26 mouse cellular contexts compared by ENCODE assay signal in the genomic region with DNA sequence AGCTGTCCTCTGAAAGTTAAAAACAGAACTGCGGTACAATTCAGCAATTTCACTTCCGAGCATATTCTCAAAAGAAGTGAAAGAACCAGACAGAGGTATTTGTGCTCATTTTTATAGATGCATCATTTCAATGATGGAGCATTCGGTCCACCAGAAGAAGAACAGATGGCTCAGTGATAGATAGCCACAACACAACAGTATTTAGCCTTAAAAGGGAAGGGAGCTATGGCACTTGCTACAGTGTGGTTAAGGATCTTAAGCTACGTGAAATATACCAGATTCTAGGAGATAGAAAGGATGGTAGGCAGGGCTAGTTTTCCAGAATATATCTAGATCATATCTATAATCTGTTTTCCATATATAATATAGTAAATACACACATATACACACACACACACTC.
DNase-seq lines count a peak whose midpoint lies in the region; ATAC-seq and TF ChIP-seq lines count a peak whose summit lies in the region.
"Had no signal": no experiment of that assay in that cellular context is flagged by ENCODE, and none has a peak within 500 bp of the region (broad histone marks: within the 10 kb centered on the region; RNA-seq: fewer than 3 reads in every experiment).

No protein-coding gene starts in this region.

- no peak for TF ChIP-seq POLR2A in ES-Bruce4 (IDR thresholded peaks at IDR 0.05; ENCODE audit: insufficient read depth, low read length)
- TF ChIP-seq POLR2A in brain, embryonic 14.5 days (IDR thresholded peaks at IDR 0.05; ENCODE audit: borderline replicate concordance, extremely low read depth, insufficient read depth, insufficient read length, poor library complexity, severe bottlenecking) = no peak

- peak; percentile 74 for ATAC-seq in forebrain, postnatal 0 days
- ATAC-seq in forebrain, embryonic 11.5 days (replicated peaks; ENCODE audit: low FRiP score) = no peak
- no peak for ATAC-seq in midbrain, embryonic 15.5 days (replicated peaks)
- ATAC-seq: CD4-positive, CD25-positive, alpha-beta regulatory T cell, adult 4 months had no signal

- H3K9ac ChIP-seq in forebrain, postnatal 0 days = no peak overlapping the region
- H3K9ac ChIP-seq in forebrain, embryonic 11.5 days (ENCODE audit: low read length) = no peak overlapping the region
- peak overlapping the region; percentile 44; the same call in 1 of the 2 replicates for H3K9ac ChIP-seq in ES-Bruce4 (ENCODE audit: low read depth, poor library complexity, severe bottlenecking)
- H3K9ac ChIP-seq in midbrain, embryonic 15.5 days = no peak overlapping the region

- DNase-seq in forebrain, postnatal 0 days = peak; percentile 17
- DNase-seq in forebrain, embryonic 11.5 days (ENCODE audit: low spot score) = no peak
- DNase-seq in brain, embryonic 14.5 days (ENCODE audit: low read depth) = peak; percentile 26
- DNase-seq in lung, postnatal 14 days = no peak
- DNase-seq: adrenal gland, postnatal 10 days; adrenal gland, postnatal 36 days; cerebellum, adult 11-12 months; cerebellum, adult 8-10 months; cerebellum, postnatal 10 days; cerebellum, postnatal 36 days; gastrocnemius, adult 2 months; gastrocnemius, postnatal 14 days; heart, postnatal 36 days; kidney, adult 11 months had no signal

- no peak overlapping the region for H3K4me2 ChIP-seq in forebrain, postnatal 0 days (ENCODE audit: low read depth)
- no peak overlapping the region for H3K4me2 ChIP-seq in forebrain, embryonic 11.5 days (ENCODE audit: low read depth, low read length, severe bottlenecking)
- H3K4me2 ChIP-seq in midbrain, embryonic 15.5 days = no peak overlapping the region

- no peaks in the 10 kb centered on the region for H3K9me3 ChIP-seq in forebrain, postnatal 0 days (ENCODE audit: low read length)
- no peaks in the 10 kb centered on the region for H3K9me3 ChIP-seq in forebrain, embryonic 11.5 days (ENCODE audit: control insufficient read depth, low read length)
- no peaks in the 10 kb centered on the region for H3K9me3 ChIP-seq in ES-Bruce4 (replicated peaks; ENCODE audit: control insufficient read depth, insufficient read depth, low read length, poor library complexity, severe bottlenecking)
- H3K9me3 ChIP-seq in midbrain, embryonic 15.5 days = no peaks in the 10 kb centered on the region
- H3K9me3 ChIP-seq: embryonic facial prominence, embryonic 10.5 days; embryonic facial prominence, embryonic 13.5 days; G1E; heart, embryonic 12.5 days; heart, embryonic 15.5 days; hindbrain, embryonic 10.5 days; hindbrain, embryonic 13.5 days; intestine, embryonic 15.5 days had no signal

- H3K36me3 ChIP-seq in forebrain, postnatal 0 days (ENCODE audit: insufficient read depth) = no peaks in the 10 kb centered on the region
- H3K36me3 ChIP-seq in forebrain, embryonic 11.5 days (ENCODE audit: control insufficient read depth, insufficient read depth, low read length) = no peaks in the 10 kb centered on the region
- no peaks in the 10 kb centered on the region for H3K36me3 ChIP-seq in ES-Bruce4 (ENCODE audit: control insufficient read depth, insufficient read depth, low read length, poor library complexity, severe bottlenecking)
- no peaks in the 10 kb centered on the region for H3K36me3 ChIP-seq in midbrain, embryonic 15.5 days (replicated peaks)
- H3K36me3 ChIP-seq: embryonic facial prominence, embryonic 10.5 days; embryonic facial prominence, embryonic 13.5 days; G1E; heart, embryonic 12.5 days; heart, embryonic 15.5 days; hindbrain, embryonic 10.5 days; hindbrain, embryonic 13.5 days; intestine, embryonic 15.5 days had no signal

- no peak overlapping the region for H3K27ac ChIP-seq in forebrain, postnatal 0 days (ENCODE audit: low read depth, low read length)
- no peak overlapping the region for H3K27ac ChIP-seq in forebrain, embryonic 11.5 days (ENCODE audit: low read depth, low read length)
- peak overlapping the region; percentile 30; the same call in 1 of the 2 replicates for H3K27ac ChIP-seq in ES-Bruce4 (ENCODE audit: insufficient read depth, low read length)
- no peak overlapping the region for H3K27ac ChIP-seq in midbrain, embryonic 15.5 days
- H3K27ac ChIP-seq: embryonic facial prominence, embryonic 10.5 days; embryonic facial prominence, embryonic 13.5 days; heart, embryonic 15.5 days; hindbrain, embryonic 13.5 days had no signal

- H3K4me1 ChIP-seq in forebrain, postnatal 0 days (ENCODE audit: insufficient read depth) = no peaks in the 10 kb centered on the region
- H3K4me1 ChIP-seq in forebrain, embryonic 11.5 days (replicated peaks; ENCODE audit: control insufficient read depth, insufficient read depth, low read length) = no peaks in the 10 kb centered on the region; the same call in 1 of the 2 replicates
- peaks cover 6% of the 10 kb centered on the region for H3K4me1 ChIP-seq in ES-Bruce4 (ENCODE audit: control insufficient read depth, insufficient read depth, low read length)
- H3K4me1 ChIP-seq in midbrain, embryonic 15.5 days = peaks cover 7% of the 10 kb centered on the region

- TF ChIP-seq CTCF in forebrain, postnatal 0 days (IDR thresholded peaks at IDR 0.05; ENCODE audit: low read depth) = no peak
- TF ChIP-seq CTCF in ES-Bruce4 (IDR thresholded peaks at IDR 0.05; ENCODE audit: low read depth, low read length) = no peak
- no peak for TF ChIP-seq CTCF in brain, embryonic 14.5 days (IDR thresholded peaks at IDR 0.05; ENCODE audit: borderline replicate concordance, extremely low read depth, insufficient read depth, insufficient read length)

- no peaks in the 10 kb centered on the region for H3K27me3 ChIP-seq in forebrain, postnatal 0 days (ENCODE audit: insufficient read depth, low read length)
- no peaks in the 10 kb centered on the region; the same call in 1 of the 2 replicates for H3K27me3 ChIP-seq in forebrain, embryonic 11.5 days (ENCODE audit: control insufficient read depth, insufficient read depth, low read length)
- no peaks in the 10 kb centered on the region for H3K27me3 ChIP-seq in ES-Bruce4 (ENCODE audit: control insufficient read depth, insufficient read depth, low read length, poor library complexity, severe bottlenecking)
- H3K27me3 ChIP-seq in midbrain, embryonic 15.5 days (replicated peaks) = no peaks in the 10 kb centered on the region
- H3K27me3 ChIP-seq: intestine, embryonic 15.5 days; Patski had no signal

- TF ChIP-seq EP300 in ES-Bruce4 (IDR thresholded peaks at IDR 0.05; ENCODE audit: insufficient read depth, low read depth, low read length) = no peak

- 64% methylated on average over 4 of the region's 4 CpGs for WGBS in forebrain, postnatal 0 days
- 89% methylated on average over 4 of the region's 4 CpGs for WGBS in forebrain, embryonic 11.5 days
- 89% methylated on average over 4 of the region's 4 CpGs for WGBS in midbrain, embryonic 15.5 days

- H3K4me3 ChIP-seq in forebrain, postnatal 0 days (ENCODE audit: low read depth, low read length) = no peak overlapping the region
- no peak overlapping the region for H3K4me3 ChIP-seq in forebrain, embryonic 11.5 days (ENCODE audit: low read depth, low read length)
- H3K4me3 ChIP-seq in ES-Bruce4 (ENCODE audit: low read depth, low read length) = no peak overlapping the region
- H3K4me3 ChIP-seq in midbrain, embryonic 15.5 days = no peak overlapping the region
- H3K4me3 ChIP-seq: gastrocnemius, adult 2 months had no signal

Comparison
In these comparisons a context has a peak if more than half of its experiments do, and no peak if none do; other contexts are left out.
1. DNase-seq: peak in forebrain, postnatal 0 days (single experiment) and brain, embryonic 14.5 days (single experiment); none in forebrain, embryonic 11.5 days (single experiment) and lung, postnatal 14 days (single experiment).